Mouse (Mus musculus) liver, postnatal 0 days (tissue): Measurements from ENCODE around the gene Zfp652. TPM values are rescaled to one million over a fixed set of nuclear protein-coding genes. Genes with fewer than 3 reads are reported as not detected.

Experiments used
- ATAC-seq: fragments of 200-750 bp; cut with Nextera tagmentation; 2 replicates; pipeline ENCODE4 v1.8.0; 2017; ENCODE audit warnings: mild to moderate bottlenecking, moderate library complexity
- DNase-seq: peaks from one replicate; pipeline ENCODE4 v3.0.0-alpha.2; 2016
- H3K27ac ChIP-seq: fragments of 300-500 bp; sonication (generic); 2 replicates; pipeline ENCODE4 v1.5.1; 2014; ENCODE audit warnings: antibody characterized with exemption, moderate library complexity, mild to moderate bottlenecking, low read depth
- H3K27me3 ChIP-seq: fragments of 300-500 bp; sonication (generic); 2 replicates; pipeline ENCODE4 v1.6.1; 2014; ENCODE audit warnings: low read length, control low read depth, mixed read lengths; ENCODE audit not compliant: insufficient read depth
- H3K36me3 ChIP-seq: fragments of 300-500 bp; sonication (generic); replicated peaks from 2 replicates; pipeline ENCODE4 v1.6.1; 2014; ENCODE audit warnings: mild to moderate bottlenecking, control low read depth, low read length, moderate library complexity, mixed read lengths; ENCODE audit not compliant: insufficient read depth
- H3K4me1 ChIP-seq: fragments of 300-500 bp; sonication (generic); 2 replicates; pipeline ENCODE4 v1.6.1; 2014; ENCODE audit warnings: antibody characterized with exemption, mild to moderate bottlenecking, control low read depth; ENCODE audit not compliant: insufficient read depth
- H3K4me2 ChIP-seq: fragments of 300-500 bp; sonication (generic); 2 replicates; pipeline ENCODE4 v1.6.1; 2014; ENCODE audit warnings: low read depth, mild to moderate bottlenecking, low read length, moderate library complexity, mixed read lengths
- H3K4me3 ChIP-seq: fragments of 300-500 bp; sonication (generic); 2 replicates; pipeline ENCODE4 v1.5.1; 2014; ENCODE audit warnings: low read depth, low read length
- H3K9ac ChIP-seq: fragments of 300-500 bp; sonication (generic); replicated peaks from 2 replicates; pipeline ENCODE4 v1.6.1; 2014; ENCODE audit warnings: mild to moderate bottlenecking, moderate library complexity
- H3K9me3 ChIP-seq: fragments of 300-500 bp; sonication (generic); 2 replicates; pipeline ENCODE4 v1.6.1; 2016; ENCODE audit warnings: mild to moderate bottlenecking, control low read depth, low read length, mixed read lengths
- CTCF ChIP-seq: sonication (generic); IDR thresholded peaks from 2 replicates; pipeline ENCODE4 v1.5.1; 2016; ENCODE audit warnings: antibody characterized with exemption, low read depth
- EP300 ChIP-seq: IDR thresholded peaks from 2 replicates; pipeline ENCODE4 v1.6.1; 2016; ENCODE audit warnings: antibody characterized with exemption, low read depth, mild to moderate bottlenecking
- WGBS: fragments of 180-500 bp; shearing (Covaris S2); extraction: QIAGEN DNeasy Blood & Tissue Kit; methylation state at CpG from one replicate; pipeline ENCODE4 v1.1.7; 2014; ENCODE audit not compliant: insufficient replicate concordance; 5-methylcytosine and 5-hydroxymethylcytosine counted together
- polyA plus RNA-seq: library from polyadenylated mRNA; unstranded; fragments of >200 nt; fragmentation: Nextera tagmentation; extraction: Ambion mirVana; gene quantifications from 2 replicates; pipeline ENCODE4 v1.2.1, GENCODE M21; 2015

The Zfp652 gene
- polyA plus RNA-seq, 1 experiment from 2014 or later, result 5.6 TPM

GRCm38 (mm10) chr11:95716136-95716535, 3.7 kb downstream of the Zfp652 start:
- H3K36me3 ChIP-seq, result no peaks in the 10 kb centered on the region
- H3K4me3 ChIP-seq, result no peak overlapping the region
- 76% methylated on average over 8 of the region's 8 CpGs for WGBS
- no peak overlapping the region for H3K27ac ChIP-seq
- no peak for TF ChIP-seq EP300
- TF ChIP-seq CTCF, result no peak
- ATAC-seq (no peak), DNase-seq (no peak)
- no peak overlapping the region for H3K9ac ChIP-seq
- peaks cover 28% of the 10 kb centered on the region for H3K4me1 ChIP-seq
- H3K9me3 ChIP-seq, result no peaks in the 10 kb centered on the region
- no peaks in the 10 kb centered on the region for H3K27me3 ChIP-seq
- no peak overlapping the region for H3K4me2 ChIP-seq

- H3K27ac ChIP-seq, result peak overlapping the region; percentile 25; the same call in 1 of the 2 replicates
- H3K9me3 ChIP-seq, result no peaks in the 10 kb centered on the region
- TF ChIP-seq EP300 (no peak), CTCF (no peak)
- DNase-seq (peak; percentile 25), ATAC-seq (peak; percentile 83)
- no peak overlapping the region for H3K4me2 ChIP-seq
- no peak overlapping the region for H3K9ac ChIP-seq
- H3K4me1 ChIP-seq, result peaks cover 24% of the 10 kb centered on the region
- no peaks in the 10 kb centered on the region for H3K36me3 ChIP-seq
- no peak overlapping the region for H3K4me3 ChIP-seq
- 60% methylated on average over 3 of the region's 3 CpGs for WGBS
- no peaks in the 10 kb centered on the region for H3K27me3 ChIP-seq
Observed at GRCm38 (mm10) chr11:95719356-95719755, 6.9 kb downstream of the Zfp652 start.

- WGBS, result 85% methylated on average over 5 of the region's 5 CpGs
- Histone ChIP-seq H3K36me3 (no peaks in the 10 kb centered on the region), H3K27me3 (no peaks in the 10 kb centered on the region), H3K27ac (peak within 1 kb of the TSS; percentile 48; the same call in 1 of the 2 replicates), H3K4me3 (no peak within 1 kb of the TSS), H3K4me2 (no peak within 1 kb of the TSS), H3K9me3 (no peaks in the 10 kb centered on the region), H3K4me1 (peaks cover 13% of the 10 kb centered on the region), H3K9ac (no peak within 1 kb of the TSS)
- no peak for ATAC-seq
- TF ChIP-seq CTCF (no peak), EP300 (no peak)
- no peak for DNase-seq
Observed at GRCm38 (mm10) chr11:95723287-95723686, 10.8 kb downstream of the Zfp652 start, which contains the start of gene B130006D01Rik. Gene B130006D01Rik, plus strand, starts transcription at chr11:95723587.

- H3K4me1 ChIP-seq, result peaks cover 22% of the 10 kb centered on the region
- H3K27me3 ChIP-seq, result no peaks in the 10 kb centered on the region
- no peaks in the 10 kb centered on the region for H3K36me3 ChIP-seq
- TF ChIP-seq CTCF (no peak), EP300 (no peak)
- no peaks in the 10 kb centered on the region for H3K9me3 ChIP-seq
- peak overlapping the region; percentile 29; the same call in 1 of the 2 replicates for H3K27ac ChIP-seq
- 78% methylated on average over 4 of the region's 4 CpGs for WGBS
- ATAC-seq, result peak; percentile 35; the same call in 1 of the 2 replicates
- no peak for DNase-seq
- no peak overlapping the region for H3K9ac ChIP-seq
- no peak overlapping the region for H3K4me3 ChIP-seq
- H3K4me2 ChIP-seq, result no peak overlapping the region
Observed at GRCm38 (mm10) chr11:95724466-95724865, 12.0 kb downstream of the Zfp652 start.

- ATAC-seq, result no peak
- no peaks in the 10 kb centered on the region for H3K9me3 ChIP-seq
- H3K4me1 ChIP-seq, result peaks cover 23% of the 10 kb centered on the region
- no peaks in the 10 kb centered on the region for H3K27me3 ChIP-seq
- TF ChIP-seq EP300 (no peak), CTCF (no peak)
- no peak overlapping the region for H3K4me3 ChIP-seq
- no peak overlapping the region for H3K9ac ChIP-seq
- WGBS, result 75% methylated on average over 4 of the region's 4 CpGs
- H3K36me3 ChIP-seq, result no peaks in the 10 kb centered on the region
- no peak for DNase-seq
- H3K27ac ChIP-seq, result no peak overlapping the region
- no peak overlapping the region for H3K4me2 ChIP-seq
Observed at GRCm38 (mm10) chr11:95726156-95726555, 13.7 kb downstream of the Zfp652 start.

GRCm38 (mm10) chr11:95727947-95728346, 15.5 kb downstream of the Zfp652 start:
- Histone ChIP-seq H3K9ac (no peak overlapping the region), H3K9me3 (no peaks in the 10 kb centered on the region), H3K27me3 (no peaks in the 10 kb centered on the region), H3K27ac (no peak overlapping the region), H3K4me3 (no peak overlapping the region), H3K36me3 (no peaks in the 10 kb centered on the region), H3K4me2 (no peak overlapping the region), H3K4me1 (peaks cover 23% of the 10 kb centered on the region)
- TF ChIP-seq CTCF, result no peak
- TF ChIP-seq EP300, result no peak
- no peak for DNase-seq
- no peak for ATAC-seq
- 57% methylated on average over 5 of the region's 5 CpGs for WGBS
